Mouse (Mus musculus) thymus, postnatal 10 days (tissue): ENCODE measurements around the gene Agl.

ENCODE experiments used
- DNase-seq, 2 experiments: peaks; one replicate each; pipeline ENCODE4 v3.0.0; 2021; ENCODE audit warnings: low spot score in 2 of 2

Agl gene

DNA sequence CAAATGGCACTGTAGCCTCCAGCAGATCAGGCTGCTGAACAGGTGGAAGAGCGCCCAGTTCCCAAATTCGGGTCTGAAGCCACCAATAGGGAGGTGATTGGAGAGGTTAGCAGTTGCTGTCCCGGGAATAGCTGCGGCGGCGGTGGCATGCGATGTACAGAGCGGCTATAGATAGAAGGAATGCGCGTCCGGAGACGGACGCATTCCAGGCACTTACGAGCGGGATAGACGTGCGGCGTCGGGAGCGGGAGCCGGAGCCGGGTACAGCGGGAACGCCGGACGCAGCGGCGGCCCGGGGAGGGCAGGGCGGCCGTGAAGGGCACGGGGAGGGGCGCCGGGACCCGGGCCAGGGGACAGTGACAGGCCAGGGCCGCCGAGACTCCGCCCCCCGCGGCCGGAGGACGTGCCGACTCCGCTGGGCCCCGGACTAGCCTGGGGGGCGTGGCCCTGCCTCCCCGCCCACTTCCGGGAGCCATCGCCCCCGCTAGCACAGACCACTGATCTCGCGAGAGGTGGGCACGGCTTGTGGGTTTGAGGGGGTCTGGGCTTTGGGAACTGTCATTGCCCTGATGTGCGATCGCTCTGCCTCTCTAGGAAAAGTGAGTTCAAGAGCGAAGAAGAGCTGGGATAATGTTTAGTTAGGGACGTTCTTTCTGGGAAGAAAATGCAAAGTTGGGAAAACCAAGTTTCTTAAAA lies at the start of gene Agl:
TSS of gene Agl (minus strand) at position 356 of the 696 bp plus-strand sequence.
- DNase-seq, result peak; percentile 92 to 95

DNA sequence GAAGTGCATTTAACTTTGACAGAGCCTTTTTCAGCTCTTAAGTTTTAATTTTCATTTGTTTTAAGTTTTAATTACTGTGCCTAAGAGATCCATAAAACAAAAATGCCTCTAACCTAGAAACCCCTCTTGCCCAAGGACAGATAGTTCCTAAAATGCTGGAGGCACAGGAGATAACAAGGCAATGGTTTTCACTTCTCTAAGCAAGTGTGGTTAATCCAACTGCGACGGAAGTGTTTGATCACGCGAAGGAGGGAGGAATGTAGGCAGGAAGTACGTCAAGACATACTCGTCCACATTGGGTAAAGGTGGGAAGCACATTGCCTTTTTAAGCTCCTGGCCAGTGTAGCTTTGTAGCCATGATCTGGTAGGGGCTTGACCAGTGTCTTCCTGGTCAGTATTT lies 49.6 kb upstream of the Agl start:
- DNase-seq, result no peak

DNA sequence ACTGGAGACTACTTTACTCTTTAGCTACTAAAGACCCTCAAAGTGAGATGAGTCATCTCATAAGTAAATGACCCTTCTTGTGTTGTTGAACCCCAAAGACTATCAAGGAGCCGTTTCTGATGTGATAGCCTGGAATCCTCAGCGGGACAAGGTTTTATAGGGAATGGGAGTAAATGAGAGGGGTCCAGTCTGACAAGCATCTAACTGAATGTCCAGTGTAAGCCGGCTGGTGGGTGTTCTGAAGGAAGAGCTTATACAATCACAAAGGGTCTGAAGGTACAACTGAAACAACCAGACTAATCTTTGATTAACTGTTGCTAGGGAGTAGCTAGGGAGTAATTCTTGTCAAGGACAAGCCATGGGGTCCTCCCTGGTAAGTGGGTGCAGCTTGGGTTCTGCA lies 44.5 kb upstream of the Agl start:
- no peak for DNase-seq

DNA sequence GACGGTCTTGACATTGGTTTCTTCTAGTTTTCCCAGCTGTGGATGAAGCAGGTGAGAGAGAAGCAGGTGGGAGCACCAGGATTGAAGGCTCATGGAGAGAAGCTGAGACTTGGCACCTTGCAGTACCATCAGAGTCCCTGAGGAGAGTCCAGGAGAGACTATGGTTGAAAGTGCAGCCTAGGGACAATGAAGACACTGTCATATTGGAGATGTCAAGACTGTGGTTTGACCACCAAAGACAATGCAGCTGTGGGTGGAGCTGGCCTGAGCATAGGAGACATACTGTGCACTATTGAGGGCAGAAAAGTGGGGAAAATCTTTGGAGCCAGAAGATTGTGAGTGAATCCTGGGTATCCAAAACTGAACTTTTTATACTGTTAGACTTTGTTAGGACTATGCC lies 42.4 kb upstream of the Agl start:
- no peak for DNase-seq

DNA sequence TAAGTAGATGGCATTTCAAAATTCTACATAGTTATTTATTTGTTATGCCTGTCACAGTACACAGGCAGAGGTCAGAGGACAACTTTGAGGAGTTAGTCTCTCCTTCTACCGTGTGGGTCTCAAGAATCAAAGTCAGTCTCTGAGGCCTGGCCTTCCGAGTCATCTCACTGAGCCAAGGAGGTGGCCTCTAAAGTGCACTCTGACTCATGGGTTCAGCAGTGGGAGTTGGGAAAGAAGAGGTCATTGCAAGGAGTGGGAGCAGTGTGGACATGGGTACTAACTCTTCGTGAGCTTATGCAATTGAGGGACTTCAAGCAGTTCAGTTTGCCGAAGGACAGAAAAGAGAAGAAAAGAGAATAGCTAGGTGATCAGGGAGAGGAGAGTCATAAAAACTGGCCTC lies 41.0 kb upstream of the Agl start:
- DNase-seq, result no peak

DNA sequence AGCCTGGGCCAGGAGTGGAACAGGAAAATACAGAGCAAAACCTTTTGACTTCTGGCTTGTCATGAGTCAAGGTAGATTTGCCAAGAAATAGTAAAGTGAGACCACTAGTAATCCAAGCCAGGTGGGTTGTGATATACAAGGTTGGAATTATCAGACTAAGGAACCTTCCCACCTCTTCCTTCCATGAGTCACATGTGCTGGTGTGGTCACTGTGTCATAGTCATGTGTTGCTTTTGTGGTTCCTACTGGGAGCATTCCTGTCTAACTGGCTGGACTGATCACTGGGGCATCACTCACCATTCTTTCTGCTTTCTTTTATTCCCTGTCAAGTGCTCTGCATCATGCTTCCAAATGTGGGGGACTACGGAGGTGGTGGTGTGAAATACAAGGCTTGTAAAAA lies 40.1 kb upstream of the Agl start:
- DNase-seq, result no peak

DNA sequence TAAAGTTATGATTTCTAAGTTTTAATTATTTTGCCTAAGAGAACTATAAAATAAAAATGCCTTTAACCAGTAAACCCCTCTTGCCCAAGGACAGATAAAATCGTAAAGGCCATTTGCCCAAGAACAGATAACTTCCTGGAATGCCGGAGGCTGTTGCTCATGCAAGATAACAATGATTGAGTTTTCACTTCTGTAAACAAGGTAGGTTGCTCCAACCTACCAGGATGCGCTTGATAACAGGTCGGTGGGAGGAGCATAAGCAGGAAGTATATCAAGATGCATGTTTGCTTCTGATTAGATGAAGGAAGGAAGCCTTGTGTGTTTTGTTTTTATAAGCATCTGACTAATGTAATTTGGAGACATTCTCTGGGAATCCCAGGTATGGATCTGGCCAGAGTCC lies 38.1 kb upstream of the Agl start:
- no peak for DNase-seq

DNA sequence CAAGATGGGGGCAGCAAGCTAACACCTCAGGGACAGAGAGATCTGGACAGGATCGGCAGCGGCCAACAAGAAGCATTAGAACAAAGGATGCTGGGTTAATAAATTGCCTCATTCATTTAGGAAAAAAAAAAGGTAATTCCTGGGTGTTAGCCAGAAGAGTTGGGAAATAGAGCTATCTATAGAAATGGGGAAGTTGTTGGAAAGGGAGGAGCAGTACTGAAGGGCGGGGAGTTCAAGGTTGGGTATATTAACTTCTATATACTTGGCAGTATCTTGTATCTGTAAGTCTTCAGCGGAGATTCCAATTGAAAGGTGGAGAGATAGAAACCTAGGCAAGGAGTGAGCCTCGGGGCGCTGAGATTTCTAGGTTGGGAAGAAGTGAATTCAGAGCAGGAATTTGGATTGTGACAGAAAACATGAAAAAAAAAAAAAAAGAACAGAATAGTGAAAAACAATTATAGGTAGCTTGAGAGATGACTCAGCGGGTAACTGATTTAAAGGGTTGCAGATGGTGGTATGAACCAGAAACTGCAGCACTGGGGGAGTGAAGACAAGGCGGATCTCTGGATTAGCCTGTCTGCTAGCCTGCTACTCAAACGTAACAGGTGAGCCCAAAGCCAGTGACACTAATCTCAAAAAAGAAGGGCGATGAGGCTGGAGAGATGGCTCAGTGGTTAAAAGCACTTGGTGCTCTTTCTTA lies 37.1 kb upstream of the Agl start:
- DNase-seq, result no peak

DNA sequence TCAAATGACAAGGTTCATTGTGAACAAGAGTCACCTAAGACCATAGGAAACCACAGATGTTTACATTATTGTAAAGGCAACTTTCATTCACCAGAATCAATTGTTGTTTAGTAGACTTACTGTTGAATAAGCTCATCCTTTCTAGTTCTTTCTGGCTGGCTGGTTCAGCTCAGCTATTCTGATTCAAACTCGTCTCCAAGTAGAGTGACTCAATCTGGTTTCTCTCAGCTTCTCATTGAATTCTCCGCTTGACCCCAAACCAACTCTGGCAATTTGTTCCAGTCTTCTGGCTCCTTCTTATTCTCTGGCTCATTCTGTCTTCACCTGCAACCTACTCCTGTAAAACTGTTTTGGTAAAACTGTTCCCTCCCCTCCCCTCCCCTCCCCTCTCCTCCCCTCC lies 33.3 kb upstream of the Agl start:
- DNase-seq, result no peak

DNA sequence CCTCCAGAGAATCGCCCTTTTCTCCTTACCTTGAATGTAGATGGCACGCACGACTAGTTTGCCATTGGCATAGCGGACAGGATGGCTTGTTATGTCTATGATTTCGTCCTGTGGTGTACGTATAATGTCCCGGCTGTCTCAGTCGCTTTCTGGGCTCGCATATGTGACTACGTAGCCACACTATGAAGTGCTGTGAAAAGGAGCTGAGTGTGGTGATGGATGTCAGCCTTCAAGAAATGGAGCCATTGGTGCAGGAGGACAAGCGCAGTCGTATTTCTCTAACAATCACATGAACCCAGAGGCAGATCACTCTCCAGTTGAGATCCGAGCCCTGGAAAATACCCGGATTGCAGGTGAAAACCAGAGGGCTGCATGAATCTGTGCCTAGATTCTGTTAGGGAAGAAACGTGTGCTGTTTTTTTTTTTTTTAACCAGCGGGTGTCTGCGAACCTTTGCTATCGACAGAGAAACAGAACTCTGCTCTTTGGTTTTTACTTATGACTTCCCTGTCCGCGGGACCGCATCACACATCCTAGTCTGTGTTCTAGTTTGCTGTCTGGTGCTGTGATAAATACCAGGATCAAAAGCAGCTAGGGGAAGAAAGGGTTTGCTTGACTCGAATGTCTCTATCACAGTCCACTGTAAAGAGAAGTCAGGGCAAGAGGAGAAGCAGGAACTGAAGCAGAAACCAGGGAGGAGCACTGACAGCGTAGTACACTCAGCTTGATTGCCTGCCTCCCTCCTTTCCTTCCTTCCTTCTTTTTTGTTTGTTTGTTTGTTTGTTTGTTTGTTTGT lies 28.9 kb upstream of the Agl start:
- no peak for DNase-seq

DNA sequence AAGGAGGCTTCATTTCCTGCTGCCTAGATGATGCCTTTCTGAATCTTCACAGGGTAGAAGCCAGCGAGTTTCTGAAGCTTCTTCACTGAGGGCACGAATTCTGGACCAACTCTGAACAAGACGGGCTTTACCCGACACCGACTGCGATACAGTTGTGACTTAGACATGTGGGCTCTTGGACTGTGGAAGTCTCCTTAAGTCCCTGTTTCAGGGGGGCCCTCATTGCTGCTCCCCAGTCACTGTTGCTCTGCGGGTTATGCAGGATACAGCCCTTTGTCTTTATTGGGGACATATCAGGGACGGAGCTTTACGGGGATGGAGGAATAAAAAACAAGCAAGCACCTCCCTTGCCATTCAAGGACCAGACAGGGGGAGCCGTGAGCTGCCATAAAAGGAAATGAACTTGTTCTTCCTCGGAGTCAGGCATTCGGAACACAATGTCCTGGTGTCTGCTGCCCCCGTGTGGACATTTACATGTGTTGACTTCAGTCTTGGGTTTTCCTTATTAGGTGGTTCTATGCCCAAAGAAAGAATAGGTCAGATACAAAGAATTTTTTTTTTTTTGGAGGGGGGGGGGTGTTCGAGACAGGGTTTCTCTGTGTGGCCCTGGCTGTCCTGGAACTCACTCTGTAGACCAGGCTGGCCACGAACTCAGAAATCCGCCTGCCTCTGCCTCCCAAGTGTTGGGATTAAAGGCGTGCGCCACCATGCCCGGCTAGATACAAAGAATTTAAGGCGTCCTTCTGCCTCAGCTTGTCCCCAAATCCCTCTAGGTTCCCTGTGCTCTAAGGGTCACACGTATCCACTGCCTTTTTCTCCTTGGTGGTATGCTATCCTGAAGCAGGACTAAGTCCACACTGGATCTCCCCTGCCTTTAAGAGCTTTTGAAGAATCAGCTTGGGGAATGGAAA lies 28.1 kb upstream of the Agl start:
- DNase-seq, result peak; percentile 76 to 85

DNA sequence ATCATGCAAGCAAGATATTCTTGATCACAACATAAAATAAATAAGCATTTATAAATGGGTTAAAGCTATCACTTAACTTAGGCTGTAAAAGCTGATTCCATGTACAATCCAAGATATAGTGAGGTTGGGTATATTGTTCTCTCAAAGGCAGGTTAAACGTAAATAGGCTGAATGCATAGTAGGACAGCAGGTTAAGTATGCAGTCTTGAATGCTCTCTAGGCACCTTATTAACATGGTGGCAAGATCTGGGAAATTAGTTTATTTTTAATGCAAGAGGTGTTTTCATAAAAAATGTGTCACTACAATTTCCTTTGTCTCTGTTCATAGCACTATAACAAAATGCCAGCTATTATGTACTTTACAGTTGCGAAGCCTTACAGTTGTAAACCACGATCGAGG lies 27.4 kb upstream of the Agl start:
- DNase-seq, result no peak

DNA sequence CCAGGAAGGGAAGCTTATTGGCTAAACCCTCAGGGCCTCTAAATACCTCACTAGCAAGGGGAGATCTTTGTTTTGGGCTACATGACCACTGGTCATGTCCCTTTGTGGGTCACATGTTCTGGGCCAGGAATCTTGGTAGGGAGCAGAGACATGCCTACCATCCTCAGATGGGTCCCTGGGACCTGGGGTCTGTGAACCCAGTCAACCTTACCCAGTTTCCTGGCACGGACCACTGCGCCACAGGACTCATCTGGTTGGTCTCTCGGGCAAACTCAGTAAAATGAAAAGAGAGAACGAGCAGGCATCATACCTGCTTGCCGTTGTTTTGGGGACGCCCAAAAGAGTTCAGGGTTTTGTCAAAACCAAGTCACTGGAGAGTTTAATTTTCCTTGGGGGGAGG lies 26.3 kb upstream of the Agl start:
- DNase-seq, result no peak

DNA sequence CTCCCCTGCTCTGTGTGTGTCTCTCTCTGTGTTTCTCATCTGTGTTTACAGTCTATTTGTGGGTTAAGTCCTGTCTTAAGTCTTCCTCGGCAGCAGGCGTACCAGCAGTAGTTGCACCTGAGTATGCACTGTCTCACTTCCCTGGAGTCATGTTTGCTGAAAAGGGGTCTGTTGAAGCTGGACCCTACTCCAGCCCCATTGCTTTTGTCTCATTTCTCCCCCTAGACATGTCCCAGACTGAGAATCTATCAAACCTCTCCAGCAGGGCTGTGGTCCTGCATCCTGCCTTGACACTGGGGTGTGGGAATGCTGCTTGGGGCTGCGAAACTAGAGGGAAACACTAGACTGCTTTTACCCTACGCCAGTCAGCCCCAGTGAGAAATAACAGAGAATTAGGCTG lies 25.5 kb upstream of the Agl start:
- no peak for DNase-seq

DNA sequence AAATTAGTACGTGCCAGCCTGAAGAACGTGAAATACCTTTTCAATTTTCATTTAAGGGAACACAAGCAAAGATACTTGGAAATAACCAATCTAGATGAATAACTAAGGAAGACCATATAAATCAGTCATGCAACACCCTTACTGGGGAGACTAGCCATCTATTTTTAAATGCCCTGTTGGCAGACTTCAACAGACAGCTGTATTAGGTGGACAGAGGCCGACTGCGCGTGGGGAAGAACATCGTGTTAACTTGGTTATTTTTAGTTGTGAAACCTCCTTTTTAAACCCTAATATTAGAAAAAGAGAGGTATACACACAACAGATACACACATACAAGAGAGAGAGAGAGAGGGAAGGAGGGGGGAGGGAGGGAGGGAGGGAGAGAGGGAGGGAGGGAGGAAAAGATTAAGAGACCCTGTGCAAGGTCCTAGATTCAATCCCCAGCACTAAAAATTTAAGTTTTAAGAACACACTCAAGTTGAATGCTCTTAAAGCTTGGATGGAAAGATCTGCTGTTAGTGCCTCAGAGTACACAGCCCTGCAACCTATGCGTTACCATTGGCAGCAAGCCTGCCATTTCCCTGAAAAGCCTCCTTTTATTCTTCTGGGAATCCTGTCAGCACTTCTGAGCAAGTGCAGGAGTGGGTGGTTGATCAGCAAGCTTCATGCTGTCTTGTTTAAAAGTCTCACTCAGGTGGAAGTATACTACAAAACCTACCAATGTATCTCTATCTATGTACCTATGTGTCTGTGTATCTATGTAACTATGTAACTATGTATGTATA lies 24.8 kb upstream of the Agl start:
- DNase-seq, result no peak

DNA sequence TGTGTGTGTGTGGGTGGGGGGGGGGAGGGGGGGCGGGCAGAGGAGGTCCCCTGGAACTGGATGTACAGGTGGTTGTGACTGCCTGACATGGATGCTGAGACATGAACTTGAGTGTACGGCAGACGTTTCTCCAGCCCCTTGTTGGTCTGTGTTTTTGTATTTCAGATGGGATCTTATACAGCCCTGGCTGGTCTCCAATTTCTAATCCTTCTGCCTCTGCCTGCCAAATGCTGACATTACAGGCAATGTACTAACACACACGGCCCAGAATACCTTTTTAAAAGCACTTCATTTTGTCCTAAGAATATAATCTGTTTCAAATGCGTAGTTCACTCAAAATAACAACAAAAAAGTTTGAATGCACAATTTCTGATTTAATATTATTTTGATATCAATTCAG lies 23.4 kb upstream of the Agl start:
- no peak for DNase-seq

DNA sequence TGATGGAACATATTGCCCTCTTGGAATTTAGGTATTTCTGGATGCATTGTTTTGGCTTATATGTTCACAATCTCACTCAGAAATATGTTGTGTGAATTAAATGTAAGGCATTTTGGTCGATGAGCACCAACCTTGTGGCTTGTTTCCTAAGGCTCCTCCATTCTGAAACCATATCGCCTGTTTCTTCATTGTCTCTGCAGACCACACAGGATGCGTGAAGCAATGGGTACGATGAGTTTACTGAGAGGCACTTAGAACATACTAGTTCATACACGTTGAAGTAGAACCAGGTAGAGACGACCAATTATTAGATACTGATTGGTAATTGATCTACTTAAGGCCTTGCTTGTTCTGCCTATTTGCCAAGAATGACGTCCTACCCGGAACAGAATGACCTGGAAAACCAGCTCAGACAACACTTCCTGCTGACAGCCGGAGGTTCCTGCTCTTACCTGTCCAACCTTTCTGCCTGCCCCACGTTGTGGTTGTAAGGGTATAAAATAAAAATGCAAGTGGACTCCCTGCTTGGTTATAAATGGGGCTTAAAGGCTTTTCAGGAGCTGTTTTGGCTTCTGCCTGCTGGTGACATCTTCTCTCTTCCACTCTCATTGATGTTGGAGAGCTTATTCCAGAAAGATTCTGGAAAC lies 21.4 kb upstream of the Agl start:
- no peak for DNase-seq

DNA sequence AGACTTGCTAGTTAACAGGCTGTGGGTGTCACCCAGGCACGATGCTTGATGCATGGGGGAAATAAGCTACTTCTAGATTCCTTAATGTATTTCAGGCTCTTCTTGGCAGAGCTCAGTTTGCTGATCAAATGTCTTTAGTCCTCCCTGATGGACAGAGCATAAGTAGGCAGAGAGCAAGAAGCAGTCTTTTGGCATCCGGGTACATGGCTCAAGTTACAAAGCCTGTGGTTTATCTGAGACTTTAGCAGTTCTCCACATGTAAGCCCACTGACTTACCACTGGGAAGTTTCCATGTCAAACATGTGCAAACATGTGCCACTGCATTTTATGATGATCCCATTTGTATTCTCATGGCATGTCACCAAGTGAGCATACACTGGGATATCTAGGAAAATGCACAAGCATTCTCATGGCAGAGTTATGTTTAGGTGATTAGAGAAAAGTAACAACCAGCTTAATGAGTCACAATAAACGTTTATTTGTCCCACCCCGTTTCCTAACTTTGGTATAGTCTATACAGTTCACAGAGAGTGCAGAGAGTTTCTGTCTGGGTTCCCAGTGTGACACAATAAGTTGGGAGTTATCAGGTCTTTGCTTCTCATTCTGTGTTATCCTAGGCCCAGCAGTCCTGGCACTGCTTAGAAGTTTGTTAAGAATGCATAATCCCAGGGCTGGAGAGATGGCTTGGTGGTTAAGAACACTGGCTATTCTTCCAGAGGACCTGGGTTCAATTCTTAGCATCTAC lies 18.7 kb upstream of the Agl start:
- DNase-seq, result no peak

DNA sequence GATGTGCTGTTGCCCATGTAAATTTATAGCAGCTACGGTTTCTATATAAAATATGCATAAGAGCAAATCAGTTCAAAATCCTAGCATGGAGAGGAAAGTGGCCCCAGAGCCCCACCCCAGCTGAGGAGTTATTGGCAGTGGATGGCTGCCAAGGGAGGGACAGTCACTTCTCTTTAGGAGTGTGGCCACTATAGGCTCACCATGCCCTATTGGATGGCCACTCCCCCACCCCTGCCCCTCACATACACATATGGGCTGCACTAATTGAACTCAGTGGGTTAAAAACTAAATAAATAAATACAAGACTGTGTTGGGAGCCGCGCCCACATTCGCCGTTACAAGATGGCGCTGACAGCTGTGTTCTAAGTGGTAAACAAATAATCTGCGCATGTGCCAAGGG lies 9.3 kb upstream of the Agl start:
- no peak for DNase-seq

DNA sequence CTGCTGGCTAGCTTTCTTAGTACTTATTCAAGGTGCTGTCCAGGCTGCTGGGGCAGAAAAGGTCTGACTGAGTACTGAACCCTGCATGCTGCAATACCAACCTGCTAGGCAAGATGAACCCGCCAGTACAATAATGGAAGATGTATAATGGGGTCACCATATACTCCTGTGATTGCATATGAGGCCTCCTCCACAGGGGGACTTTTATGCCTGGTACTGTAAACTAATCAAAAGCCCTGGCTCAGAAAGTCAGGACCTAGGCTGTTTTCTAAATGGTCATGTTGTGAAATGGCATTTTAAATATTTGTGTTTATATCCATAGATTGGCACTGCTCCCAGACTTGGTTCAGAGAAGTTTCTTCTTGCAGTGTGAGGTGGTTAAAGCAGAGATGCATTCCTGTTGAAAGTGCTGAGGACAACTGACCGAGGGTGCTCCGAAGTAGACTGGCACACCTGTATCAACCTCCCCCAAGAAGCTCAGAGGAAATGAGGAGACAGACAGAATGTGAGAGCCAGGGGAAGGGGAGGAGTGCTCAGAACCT lies 8.8 kb upstream of the Agl start:
- no peak for DNase-seq
